Mouse (Mus musculus): ENCODE results near the gene Tenm2. TPM values are rescaled to one million over a fixed set of nuclear protein-coding genes. Genes with fewer than 3 reads are reported as not detected.

Gene Tenm2
- polyA plus RNA-seq, 1 experiment from 2014 or later, result 0.12 TPM

- Histone ChIP-seq H3K9me3 (ENCODE audit: control insufficient read depth) (no peaks in the 10 kb centered on the region), H3K27ac (ENCODE audit: low read depth, low read length) (no peak overlapping the region), H3K4me3 (ENCODE audit: low read depth, low read length) (no peak overlapping the region), H3K4me2 (replicated peaks; ENCODE audit: low read depth) (no peak overlapping the region), H3K36me3 (ENCODE audit: control insufficient read depth, insufficient read depth) (no peaks in the 10 kb centered on the region), H3K4me1 (replicated peaks; ENCODE audit: control insufficient read depth, insufficient read depth, low read length) (no peaks in the 10 kb centered on the region), H3K9ac (ENCODE audit: low read depth, low read length) (no peak overlapping the region), H3K27me3 (replicated peaks; ENCODE audit: control insufficient read depth, insufficient read depth, low read length) (no peaks in the 10 kb centered on the region)
- TF ChIP-seq CTCF (IDR thresholded peaks at IDR 0.05; ENCODE audit: low read depth), result no peak
- WGBS, result 40% methylated on average over 6 of the region's 6 CpGs
- ATAC-seq, result no peak
These were observed 794.0 kb downstream of the Tenm2 start for GRCm38 (mm10) chr11:36441801-36442200.

- TF ChIP-seq CTCF (IDR thresholded peaks at IDR 0.05; ENCODE audit: low read depth), result no peak
- Histone ChIP-seq H3K36me3 (ENCODE audit: control insufficient read depth, insufficient read depth) (no peaks in the 10 kb centered on the region), H3K4me2 (replicated peaks; ENCODE audit: low read depth) (no peak overlapping the region), H3K27me3 (replicated peaks; ENCODE audit: control insufficient read depth, insufficient read depth, low read length) (no peaks in the 10 kb centered on the region), H3K4me1 (replicated peaks; ENCODE audit: control insufficient read depth, insufficient read depth, low read length) (no peaks in the 10 kb centered on the region), H3K9me3 (ENCODE audit: control insufficient read depth) (no peaks in the 10 kb centered on the region), H3K27ac (ENCODE audit: low read depth, low read length) (no peak overlapping the region), H3K4me3 (ENCODE audit: low read depth, low read length) (no peak overlapping the region), H3K9ac (ENCODE audit: low read depth, low read length) (no peak overlapping the region)
- ATAC-seq, result no peak
- 40% methylated on average over 8 of the region's 8 CpGs for WGBS
These were observed 799.5 kb downstream of the Tenm2 start for GRCm38 (mm10) chr11:36436251-36436650.

DNA sequence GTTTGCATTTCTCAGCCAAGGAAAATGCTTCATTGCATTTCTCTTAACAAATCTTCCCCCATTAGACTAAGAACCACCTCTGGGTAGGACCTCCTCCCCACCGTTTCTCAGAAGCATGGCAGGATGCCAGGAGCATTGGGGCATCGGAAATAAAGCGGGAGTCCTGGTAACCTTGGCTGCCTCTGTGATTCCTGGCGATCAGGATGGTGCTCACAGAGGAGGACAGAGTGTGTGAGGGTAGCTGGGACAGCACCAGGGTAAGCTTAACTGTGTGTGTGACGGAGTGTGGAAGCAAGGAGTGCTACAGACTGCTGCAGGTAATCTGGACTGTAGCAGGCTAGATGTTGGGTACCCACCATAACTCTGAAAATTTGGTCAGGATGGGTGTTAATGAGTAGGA lies 806.8 kb downstream of the Tenm2 start:
- H3K9me3 ChIP-seq (ENCODE audit: control insufficient read depth), result no peaks in the 10 kb centered on the region
- no peak for ATAC-seq
- 65% methylated on average over 5 of the region's 5 CpGs for WGBS

GRCm38 (mm10) chr11:36424959-36425358 lies 810.8 kb downstream of the Tenm2 start:
- Histone ChIP-seq H3K4me2 (replicated peaks; ENCODE audit: low read depth) (no peak overlapping the region), H3K9ac (ENCODE audit: low read depth, low read length) (no peak overlapping the region), H3K27me3 (replicated peaks; ENCODE audit: control insufficient read depth, insufficient read depth, low read length) (no peaks in the 10 kb centered on the region), H3K27ac (ENCODE audit: low read depth, low read length) (no peak overlapping the region), H3K4me3 (ENCODE audit: low read depth, low read length) (no peak overlapping the region), H3K9me3 (ENCODE audit: control insufficient read depth) (no peaks in the 10 kb centered on the region), H3K4me1 (replicated peaks; ENCODE audit: control insufficient read depth, insufficient read depth, low read length) (no peaks in the 10 kb centered on the region), H3K36me3 (ENCODE audit: control insufficient read depth, insufficient read depth) (no peaks in the 10 kb centered on the region)
- ATAC-seq, result no peak
- no peak for TF ChIP-seq CTCF (IDR thresholded peaks at IDR 0.05; ENCODE audit: low read depth)
- WGBS, result 77% methylated on average over 3 of the region's 3 CpGs

More for the DNA sequence above, 806.8 kb downstream of the Tenm2 start:
- TF ChIP-seq CTCF (IDR thresholded peaks at IDR 0.05; ENCODE audit: low read depth), result no peak
- H3K4me3 ChIP-seq (ENCODE audit: low read depth, low read length), result no peak overlapping the region
- H3K36me3 ChIP-seq (ENCODE audit: control insufficient read depth, insufficient read depth), result no peaks in the 10 kb centered on the region
- no peak overlapping the region for H3K4me2 ChIP-seq (replicated peaks; ENCODE audit: low read depth)
- no peak overlapping the region for H3K27ac ChIP-seq (ENCODE audit: low read depth, low read length)
- H3K27me3 ChIP-seq (replicated peaks; ENCODE audit: control insufficient read depth, insufficient read depth, low read length), result no peaks in the 10 kb centered on the region
- no peaks in the 10 kb centered on the region for H3K4me1 ChIP-seq (replicated peaks; ENCODE audit: control insufficient read depth, insufficient read depth, low read length)
- H3K9ac ChIP-seq (ENCODE audit: low read depth, low read length), result no peak overlapping the region

GRCm38 (mm10) chr11:36420047-36420446 lies 815.7 kb downstream of the Tenm2 start:
- WGBS, result 74% methylated on average over 7 of the region's 7 CpGs
- Histone ChIP-seq H3K9me3 (ENCODE audit: control insufficient read depth) (no peaks in the 10 kb centered on the region), H3K27me3 (replicated peaks; ENCODE audit: control insufficient read depth, insufficient read depth, low read length) (no peaks in the 10 kb centered on the region), H3K36me3 (ENCODE audit: control insufficient read depth, insufficient read depth) (no peaks in the 10 kb centered on the region), H3K27ac (ENCODE audit: low read depth, low read length) (no peak overlapping the region), H3K9ac (ENCODE audit: low read depth, low read length) (no peak overlapping the region), H3K4me1 (replicated peaks; ENCODE audit: control insufficient read depth, insufficient read depth, low read length) (no peaks in the 10 kb centered on the region), H3K4me3 (ENCODE audit: low read depth, low read length) (no peak overlapping the region), H3K4me2 (replicated peaks; ENCODE audit: low read depth) (no peak overlapping the region)
- no peak for ATAC-seq
- no peak for TF ChIP-seq CTCF (IDR thresholded peaks at IDR 0.05; ENCODE audit: low read depth)

GRCm38 (mm10) chr11:36415244-36415643 lies 820.5 kb downstream of the Tenm2 start:
- TF ChIP-seq CTCF (IDR thresholded peaks at IDR 0.05; ENCODE audit: low read depth), result no peak
- no peaks in the 10 kb centered on the region for H3K27me3 ChIP-seq (replicated peaks; ENCODE audit: control insufficient read depth, insufficient read depth, low read length)
- ATAC-seq, result no peak
- H3K4me2 ChIP-seq (replicated peaks; ENCODE audit: low read depth), result no peak overlapping the region
- H3K9ac ChIP-seq (ENCODE audit: low read depth, low read length), result no peak overlapping the region
- WGBS, result 83% methylated on average over 7 of the region's 7 CpGs
- no peaks in the 10 kb centered on the region for H3K9me3 ChIP-seq (ENCODE audit: control insufficient read depth)
- H3K27ac ChIP-seq (ENCODE audit: low read depth, low read length), result no peak overlapping the region
- H3K4me3 ChIP-seq (ENCODE audit: low read depth, low read length), result no peak overlapping the region
- no peaks in the 10 kb centered on the region for H3K36me3 ChIP-seq (ENCODE audit: control insufficient read depth, insufficient read depth)
- H3K4me1 ChIP-seq (replicated peaks; ENCODE audit: control insufficient read depth, insufficient read depth, low read length), result no peaks in the 10 kb centered on the region

- Histone ChIP-seq H3K27me3 (replicated peaks; ENCODE audit: control insufficient read depth, insufficient read depth, low read length) (no peaks in the 10 kb centered on the region), H3K9me3 (ENCODE audit: control insufficient read depth) (no peaks in the 10 kb centered on the region), H3K9ac (ENCODE audit: low read depth, low read length) (no peak overlapping the region), H3K36me3 (ENCODE audit: control insufficient read depth, insufficient read depth) (no peaks in the 10 kb centered on the region), H3K27ac (ENCODE audit: low read depth, low read length) (no peak overlapping the region), H3K4me2 (replicated peaks; ENCODE audit: low read depth) (no peak overlapping the region), H3K4me3 (ENCODE audit: low read depth, low read length) (no peak overlapping the region), H3K4me1 (replicated peaks; ENCODE audit: control insufficient read depth, insufficient read depth, low read length) (no peaks in the 10 kb centered on the region)
- 23% methylated on average over 13 of the region's 13 CpGs for WGBS
- no peak for TF ChIP-seq CTCF (IDR thresholded peaks at IDR 0.05; ENCODE audit: low read depth)
- ATAC-seq, result no peak
These were observed 824.9 kb downstream of the Tenm2 start for GRCm38 (mm10) chr11:36410881-36411280.

Measured in intestine, postnatal 0 days (tissue).